Mouse (Mus musculus): ENCODE measurements around the gene N4bp1. TPM values are rescaled to one million over a fixed set of nuclear protein-coding genes. Genes with fewer than 3 reads are reported as not detected.

The N4bp1 gene
- polyA plus RNA-seq, 1 experiment from 2014 or later = 13.1 TPM

- Histone ChIP-seq H3K4me3 (ENCODE audit: low read depth, low read length) (no peak overlapping the region), H3K27ac (ENCODE audit: low read length) (no peak overlapping the region), H3K27me3 (ENCODE audit: control insufficient read depth, insufficient read depth, low read length) (no peaks in the 10 kb centered on the region), H3K36me3 (ENCODE audit: control insufficient read depth, insufficient read depth, low read length) (no peaks in the 10 kb centered on the region), H3K4me2 (replicated peaks; ENCODE audit: low read depth, low read length) (no peak overlapping the region), H3K9ac (replicated peaks; ENCODE audit: low read depth, low read length) (no peak overlapping the region), H3K4me1 (ENCODE audit: control insufficient read depth, insufficient read depth, low read length) (no peaks in the 10 kb centered on the region), H3K9me3 (ENCODE audit: control insufficient read depth, low read depth, low read length) (no peaks in the 10 kb centered on the region)
- no peak for ATAC-seq (ENCODE audit: insufficient number of reproducible peaks, insufficient read depth, low FRiP score, low read depth)
- WGBS = 50% methylated on average over 6 of the region's 6 CpGs
Measured at GRCm38 (mm10) chr8:86794716-86795115, 90.3 kb downstream of the N4bp1 start.

- Histone ChIP-seq H3K9ac (replicated peaks; ENCODE audit: low read depth, low read length) (no peak overlapping the region), H3K4me2 (replicated peaks; ENCODE audit: low read depth, low read length) (no peak overlapping the region), H3K4me1 (ENCODE audit: control insufficient read depth, insufficient read depth, low read length) (peaks cover 9% of the 10 kb centered on the region), H3K36me3 (ENCODE audit: control insufficient read depth, insufficient read depth, low read length) (no peaks in the 10 kb centered on the region), H3K9me3 (ENCODE audit: control insufficient read depth, low read depth, low read length) (no peaks in the 10 kb centered on the region), H3K4me3 (ENCODE audit: low read depth, low read length) (no peak overlapping the region), H3K27me3 (ENCODE audit: control insufficient read depth, insufficient read depth, low read length) (no peaks in the 10 kb centered on the region), H3K27ac (ENCODE audit: low read length) (no peak overlapping the region)
- no peak for ATAC-seq (ENCODE audit: insufficient number of reproducible peaks, insufficient read depth, low FRiP score, low read depth)
- 79% methylated on average over 6 of the region's 6 CpGs for WGBS
Measured at GRCm38 (mm10) chr8:86791542-86791941, 93.5 kb downstream of the N4bp1 start.

GRCm38 (mm10) chr8:86789576-86789975 lies 95.5 kb downstream of the N4bp1 start:
- Histone ChIP-seq H3K27ac (ENCODE audit: low read length) (no peak overlapping the region), H3K4me2 (replicated peaks; ENCODE audit: low read depth, low read length) (no peak overlapping the region), H3K9ac (replicated peaks; ENCODE audit: low read depth, low read length) (no peak overlapping the region), H3K27me3 (ENCODE audit: control insufficient read depth, insufficient read depth, low read length) (no peaks in the 10 kb centered on the region), H3K36me3 (ENCODE audit: control insufficient read depth, insufficient read depth, low read length) (no peaks in the 10 kb centered on the region), H3K4me1 (ENCODE audit: control insufficient read depth, insufficient read depth, low read length) (peaks cover 9% of the 10 kb centered on the region), H3K9me3 (ENCODE audit: control insufficient read depth, low read depth, low read length) (no peaks in the 10 kb centered on the region), H3K4me3 (ENCODE audit: low read depth, low read length) (no peak overlapping the region)
- 84% methylated on average over 1 of the region's 1 CpGs for WGBS
- ATAC-seq (ENCODE audit: insufficient number of reproducible peaks, insufficient read depth, low FRiP score, low read depth) = no peak

- Histone ChIP-seq H3K4me3 (ENCODE audit: low read depth, low read length) (no peak overlapping the region), H3K27ac (ENCODE audit: low read length) (no peak overlapping the region; the same call in 1 of the 2 replicates), H3K4me1 (ENCODE audit: control insufficient read depth, insufficient read depth, low read length) (peaks cover 9% of the 10 kb centered on the region), H3K9me3 (ENCODE audit: control insufficient read depth, low read depth, low read length) (no peaks in the 10 kb centered on the region), H3K4me2 (replicated peaks; ENCODE audit: low read depth, low read length) (no peak overlapping the region), H3K36me3 (ENCODE audit: control insufficient read depth, insufficient read depth, low read length) (no peaks in the 10 kb centered on the region), H3K27me3 (ENCODE audit: control insufficient read depth, insufficient read depth, low read length) (no peaks in the 10 kb centered on the region), H3K9ac (replicated peaks; ENCODE audit: low read depth, low read length) (no peak overlapping the region)
- no peak for ATAC-seq (ENCODE audit: insufficient number of reproducible peaks, insufficient read depth, low FRiP score, low read depth)
- 61% methylated on average over 12 of the region's 12 CpGs for WGBS
Measured at GRCm38 (mm10) chr8:86787891-86788420, 97.1 kb downstream of the N4bp1 start.

GRCm38 (mm10) chr8:86786498-86786897 lies 98.6 kb downstream of the N4bp1 start:
- no peak overlapping the region for H3K9ac ChIP-seq (replicated peaks; ENCODE audit: low read depth, low read length)
- no peak overlapping the region for H3K4me2 ChIP-seq (replicated peaks; ENCODE audit: low read depth, low read length)
- ATAC-seq (ENCODE audit: insufficient number of reproducible peaks, insufficient read depth, low FRiP score, low read depth) = no peak
- no peak overlapping the region for H3K4me3 ChIP-seq (ENCODE audit: low read depth, low read length)
- H3K27ac ChIP-seq (ENCODE audit: low read length) = no peak overlapping the region
- H3K4me1 ChIP-seq (ENCODE audit: control insufficient read depth, insufficient read depth, low read length) = peaks cover 9% of the 10 kb centered on the region
- 54% methylated on average over 5 of the region's 5 CpGs for WGBS
- H3K36me3 ChIP-seq (ENCODE audit: control insufficient read depth, insufficient read depth, low read length) = no peaks in the 10 kb centered on the region
- no peaks in the 10 kb centered on the region for H3K9me3 ChIP-seq (ENCODE audit: control insufficient read depth, low read depth, low read length)
- H3K27me3 ChIP-seq (ENCODE audit: control insufficient read depth, insufficient read depth, low read length) = no peaks in the 10 kb centered on the region

- Histone ChIP-seq H3K4me1 (ENCODE audit: control insufficient read depth, insufficient read depth, low read length) (no peaks in the 10 kb centered on the region), H3K27ac (ENCODE audit: low read length) (no peak overlapping the region), H3K9me3 (ENCODE audit: control insufficient read depth, low read depth, low read length) (no peaks in the 10 kb centered on the region), H3K36me3 (ENCODE audit: control insufficient read depth, insufficient read depth, low read length) (no peaks in the 10 kb centered on the region), H3K4me2 (replicated peaks; ENCODE audit: low read depth, low read length) (no peak overlapping the region), H3K4me3 (ENCODE audit: low read depth, low read length) (no peak overlapping the region), H3K27me3 (ENCODE audit: control insufficient read depth, insufficient read depth, low read length) (no peaks in the 10 kb centered on the region), H3K9ac (replicated peaks; ENCODE audit: low read depth, low read length) (no peak overlapping the region)
- WGBS = 91% methylated on average over 8 of the region's 8 CpGs
- no peak for ATAC-seq (ENCODE audit: insufficient number of reproducible peaks, insufficient read depth, low FRiP score, low read depth)
Measured at GRCm38 (mm10) chr8:86781094-86781493, 104.0 kb downstream of the N4bp1 start.

GRCm38 (mm10) chr8:86779207-86779606 lies 105.9 kb downstream of the N4bp1 start:
- Histone ChIP-seq H3K4me2 (replicated peaks; ENCODE audit: low read depth, low read length) (no peak overlapping the region), H3K27me3 (ENCODE audit: control insufficient read depth, insufficient read depth, low read length) (no peaks in the 10 kb centered on the region), H3K27ac (ENCODE audit: low read length) (no peak overlapping the region; the same call in 1 of the 2 replicates), H3K4me1 (ENCODE audit: control insufficient read depth, insufficient read depth, low read length) (no peaks in the 10 kb centered on the region), H3K9ac (replicated peaks; ENCODE audit: low read depth, low read length) (no peak overlapping the region), H3K36me3 (ENCODE audit: control insufficient read depth, insufficient read depth, low read length) (no peaks in the 10 kb centered on the region), H3K4me3 (ENCODE audit: low read depth, low read length) (no peak overlapping the region), H3K9me3 (ENCODE audit: control insufficient read depth, low read depth, low read length) (no peaks in the 10 kb centered on the region)
- 68% methylated on average over 8 of the region's 8 CpGs for WGBS
- no peak for ATAC-seq (ENCODE audit: insufficient number of reproducible peaks, insufficient read depth, low FRiP score, low read depth)

GRCm38 (mm10) chr8:86769945-86770715 lies 114.9 kb downstream of the N4bp1 start:
- Histone ChIP-seq H3K36me3 (ENCODE audit: control insufficient read depth, insufficient read depth, low read length) (no peaks in the 10 kb centered on the region), H3K27me3 (ENCODE audit: control insufficient read depth, insufficient read depth, low read length) (no peaks in the 10 kb centered on the region), H3K4me2 (replicated peaks; ENCODE audit: low read depth, low read length) (no peak overlapping the region), H3K4me3 (ENCODE audit: low read depth, low read length) (no peak overlapping the region), H3K9ac (replicated peaks; ENCODE audit: low read depth, low read length) (no peak overlapping the region), H3K9me3 (ENCODE audit: control insufficient read depth, low read depth, low read length) (no peaks in the 10 kb centered on the region), H3K4me1 (ENCODE audit: control insufficient read depth, insufficient read depth, low read length) (no peaks in the 10 kb centered on the region), H3K27ac (ENCODE audit: low read length) (no peak overlapping the region)
- no peak for ATAC-seq (ENCODE audit: insufficient number of reproducible peaks, insufficient read depth, low FRiP score, low read depth)
- 67% methylated on average over 1 of the region's 1 CpGs for WGBS
